Mouse (Mus musculus): ENCODE results near the gene Nbas. TPM values are rescaled to one million over a fixed set of nuclear protein-coding genes. Genes with fewer than 3 reads are reported as not detected.

Gene Nbas
- polyA plus RNA-seq, 1 experiment from 2014 or later = 12.9 TPM

DNA sequence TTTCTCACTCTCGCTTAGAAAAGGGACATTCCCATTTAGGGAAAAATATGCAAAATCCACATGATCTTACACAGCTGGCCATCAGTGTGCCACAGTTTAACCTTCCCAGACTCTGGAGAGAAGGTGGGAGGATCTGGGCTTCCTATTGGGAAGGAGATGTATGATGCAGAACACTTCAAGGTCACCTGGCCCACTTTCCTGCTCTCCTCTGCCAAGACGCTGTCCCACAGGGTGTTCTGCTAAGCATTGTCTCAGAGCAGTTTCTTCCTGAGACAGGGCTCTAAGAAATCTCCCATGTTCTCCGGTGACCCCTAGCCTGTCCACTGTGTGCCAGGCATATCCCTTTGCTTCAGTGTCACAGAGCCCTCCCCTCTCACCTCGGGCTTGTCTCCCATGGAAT is 318.7 kb downstream of the Nbas start:
- Histone ChIP-seq H3K9ac (no peak overlapping the region), H3K36me3 (0 out of 2 replicates have a peak, but pooled peaks cover 6% of the 10 kb centered on the region), H3K4me3 (replicated peaks) (no peak overlapping the region), H3K9me3 (replicated peaks) (no peaks in the 10 kb centered on the region), H3K27ac (replicated peaks) (no peak overlapping the region), H3K4me1 (no peaks in the 10 kb centered on the region), H3K4me2 (replicated peaks) (no peak overlapping the region), H3K27me3 (no peaks in the 10 kb centered on the region)
- WGBS = 83% methylated on average over 4 of the region's 4 CpGs
- ATAC-seq (ENCODE audit: insufficient number of reproducible peaks, low FRiP score, low TSS enrichment, low read depth) = no peak

GRCm38 (mm10) chr12:13589021-13589420 is 320.1 kb downstream of the Nbas start:
- no peak for ATAC-seq (ENCODE audit: insufficient number of reproducible peaks, low FRiP score, low TSS enrichment, low read depth)
- no peak overlapping the region for H3K9ac ChIP-seq
- no peaks in the 10 kb centered on the region for H3K9me3 ChIP-seq (replicated peaks)
- H3K4me2 ChIP-seq (replicated peaks) = no peak overlapping the region
- 0 out of 2 replicates have a peak, but pooled peaks cover 2% of the 10 kb centered on the region for H3K36me3 ChIP-seq
- 90% methylated on average over 5 of the region's 5 CpGs for WGBS
- H3K4me3 ChIP-seq (replicated peaks) = no peak overlapping the region
- H3K4me1 ChIP-seq = no peaks in the 10 kb centered on the region
- H3K27me3 ChIP-seq = no peaks in the 10 kb centered on the region
- no peak overlapping the region for H3K27ac ChIP-seq (replicated peaks)

GRCm38 (mm10) chr12:13594746-13595469 is 326.0 kb downstream of the Nbas start:
- Histone ChIP-seq H3K27me3 (no peaks in the 10 kb centered on the region), H3K36me3 (no peaks in the 10 kb centered on the region), H3K9me3 (replicated peaks) (no peaks in the 10 kb centered on the region), H3K4me2 (replicated peaks) (no peak overlapping the region), H3K27ac (replicated peaks) (no peak overlapping the region), H3K4me1 (no peaks in the 10 kb centered on the region), H3K4me3 (replicated peaks) (no peak overlapping the region), H3K9ac (no peak overlapping the region)
- no peak for ATAC-seq (ENCODE audit: insufficient number of reproducible peaks, low FRiP score, low TSS enrichment, low read depth)
- WGBS = 68% methylated on average over 9 of the region's 9 CpGs

DNA sequence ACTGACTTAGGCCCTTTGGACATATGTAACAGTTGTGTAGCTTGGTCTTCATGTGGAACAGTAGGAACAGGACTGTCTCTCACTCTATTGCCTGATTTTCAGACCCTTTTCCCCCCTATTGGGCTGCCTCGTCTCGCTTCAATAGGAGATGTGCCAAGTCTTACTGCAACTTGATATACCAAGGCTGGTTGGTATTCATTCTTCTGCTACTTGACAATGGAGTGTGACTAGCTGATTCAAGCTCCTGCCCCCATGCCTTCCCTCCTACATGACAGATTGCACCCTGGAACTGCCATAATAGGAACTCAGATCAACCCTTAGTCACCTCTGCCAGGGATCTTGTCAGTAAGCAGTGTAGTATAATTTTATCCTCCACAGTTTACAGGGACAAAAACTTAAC is 328.1 kb downstream of the Nbas start:
- Histone ChIP-seq H3K27me3 (no peaks in the 10 kb centered on the region), H3K9me3 (replicated peaks) (no peaks in the 10 kb centered on the region), H3K4me1 (no peaks in the 10 kb centered on the region), H3K27ac (replicated peaks) (no peak overlapping the region), H3K36me3 (no peaks in the 10 kb centered on the region), H3K4me2 (replicated peaks) (no peak overlapping the region), H3K4me3 (replicated peaks) (no peak overlapping the region), H3K9ac (no peak overlapping the region)
- no peak for ATAC-seq (ENCODE audit: insufficient number of reproducible peaks, low FRiP score, low TSS enrichment, low read depth)
- 67% methylated on average over 2 of the region's 2 CpGs for WGBS

- Histone ChIP-seq H3K27ac (replicated peaks) (no peak overlapping the region), H3K27me3 (no peaks in the 10 kb centered on the region), H3K4me3 (replicated peaks) (no peak overlapping the region), H3K4me1 (no peaks in the 10 kb centered on the region), H3K9me3 (replicated peaks) (no peaks in the 10 kb centered on the region), H3K9ac (no peak overlapping the region), H3K36me3 (no peaks in the 10 kb centered on the region), H3K4me2 (replicated peaks) (no peak overlapping the region)
- WGBS = 55% methylated on average over 4 of the region's 4 CpGs
- no peak for ATAC-seq (ENCODE audit: insufficient number of reproducible peaks, low FRiP score, low TSS enrichment, low read depth)
Measured at GRCm38 (mm10) chr12:13598545-13598944, 329.6 kb downstream of the Nbas start.

GRCm38 (mm10) chr12:13602414-13602813 is 333.5 kb downstream of the Nbas start:
- no peaks in the 10 kb centered on the region for H3K27me3 ChIP-seq
- no peak overlapping the region for H3K4me2 ChIP-seq (replicated peaks)
- no peak overlapping the region for H3K4me3 ChIP-seq (replicated peaks)
- ATAC-seq (ENCODE audit: insufficient number of reproducible peaks, low FRiP score, low TSS enrichment, low read depth) = no peak
- no peaks in the 10 kb centered on the region for H3K9me3 ChIP-seq (replicated peaks)
- H3K4me1 ChIP-seq = no peaks in the 10 kb centered on the region
- no peak overlapping the region for H3K27ac ChIP-seq (replicated peaks)
- no peak overlapping the region for H3K9ac ChIP-seq
- H3K36me3 ChIP-seq = no peaks in the 10 kb centered on the region

GRCm38 (mm10) chr12:13607021-13607420 is 338.1 kb downstream of the Nbas start:
- H3K4me3 ChIP-seq (replicated peaks) = no peak overlapping the region
- no peaks in the 10 kb centered on the region for H3K27me3 ChIP-seq
- no peaks in the 10 kb centered on the region for H3K36me3 ChIP-seq
- H3K4me2 ChIP-seq (replicated peaks) = no peak overlapping the region
- no peak for ATAC-seq (ENCODE audit: insufficient number of reproducible peaks, low FRiP score, low TSS enrichment, low read depth)
- no peak overlapping the region for H3K27ac ChIP-seq (replicated peaks)
- H3K4me1 ChIP-seq = no peaks in the 10 kb centered on the region
- H3K9ac ChIP-seq = no peak overlapping the region
- no peaks in the 10 kb centered on the region for H3K9me3 ChIP-seq (replicated peaks)
- WGBS = 87% methylated on average over 2 of the region's 2 CpGs

GRCm38 (mm10) chr12:13609027-13609426 is 340.1 kb downstream of the Nbas start:
- no peak overlapping the region for H3K4me3 ChIP-seq (replicated peaks)
- no peaks in the 10 kb centered on the region for H3K36me3 ChIP-seq
- no peak overlapping the region for H3K9ac ChIP-seq
- WGBS = 55% methylated on average over 11 of the region's 11 CpGs
- no peaks in the 10 kb centered on the region for H3K9me3 ChIP-seq (replicated peaks)
- no peaks in the 10 kb centered on the region for H3K27me3 ChIP-seq
- no peak; the same call in 1 of the 2 replicates for ATAC-seq (ENCODE audit: insufficient number of reproducible peaks, low FRiP score, low TSS enrichment, low read depth)
- no peak overlapping the region for H3K27ac ChIP-seq (replicated peaks)
- H3K4me1 ChIP-seq = no peaks in the 10 kb centered on the region
- H3K4me2 ChIP-seq (replicated peaks) = no peak overlapping the region

- Histone ChIP-seq H3K27me3 (no peaks in the 10 kb centered on the region), H3K4me2 (replicated peaks) (no peak overlapping the region), H3K36me3 (no peaks in the 10 kb centered on the region), H3K4me1 (no peaks in the 10 kb centered on the region), H3K9ac (no peak overlapping the region), H3K4me3 (replicated peaks) (no peak overlapping the region), H3K9me3 (replicated peaks) (no peaks in the 10 kb centered on the region), H3K27ac (replicated peaks) (no peak overlapping the region)
- ATAC-seq (ENCODE audit: insufficient number of reproducible peaks, low FRiP score, low TSS enrichment, low read depth) = no peak
- 26% methylated on average over 2 of the region's 2 CpGs for WGBS
Measured at GRCm38 (mm10) chr12:13613041-13613440, 344.1 kb downstream of the Nbas start.

DNA sequence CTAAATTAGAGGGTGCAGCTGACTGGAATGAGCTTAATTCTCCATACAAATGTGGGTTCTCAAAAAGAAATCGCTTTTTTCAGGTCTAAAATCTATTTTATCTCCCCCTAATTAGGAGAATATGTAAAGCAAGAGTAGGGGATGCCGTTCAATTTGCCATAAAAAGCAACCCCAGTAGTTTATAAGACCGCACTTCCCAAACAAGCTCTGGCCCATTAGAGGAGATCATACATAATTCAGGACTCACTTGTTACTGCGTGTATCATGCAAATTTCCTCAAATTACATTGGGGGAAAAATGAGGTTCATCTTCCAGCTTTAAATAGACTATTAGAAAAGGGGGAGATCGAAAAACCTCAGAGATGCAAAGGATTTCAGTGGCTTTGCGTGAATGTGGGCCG is 346.7 kb downstream of the Nbas start:
- Histone ChIP-seq H3K9me3 (replicated peaks) (no peaks in the 10 kb centered on the region), H3K27ac (replicated peaks) (no peak overlapping the region), H3K27me3 (no peaks in the 10 kb centered on the region), H3K4me2 (replicated peaks) (no peak overlapping the region), H3K9ac (no peak overlapping the region), H3K4me1 (no peaks in the 10 kb centered on the region), H3K4me3 (replicated peaks) (no peak overlapping the region), H3K36me3 (no peaks in the 10 kb centered on the region)
- 73% methylated on average over 7 of the region's 7 CpGs for WGBS
- ATAC-seq (ENCODE audit: insufficient number of reproducible peaks, low FRiP score, low TSS enrichment, low read depth) = no peak

DNA sequence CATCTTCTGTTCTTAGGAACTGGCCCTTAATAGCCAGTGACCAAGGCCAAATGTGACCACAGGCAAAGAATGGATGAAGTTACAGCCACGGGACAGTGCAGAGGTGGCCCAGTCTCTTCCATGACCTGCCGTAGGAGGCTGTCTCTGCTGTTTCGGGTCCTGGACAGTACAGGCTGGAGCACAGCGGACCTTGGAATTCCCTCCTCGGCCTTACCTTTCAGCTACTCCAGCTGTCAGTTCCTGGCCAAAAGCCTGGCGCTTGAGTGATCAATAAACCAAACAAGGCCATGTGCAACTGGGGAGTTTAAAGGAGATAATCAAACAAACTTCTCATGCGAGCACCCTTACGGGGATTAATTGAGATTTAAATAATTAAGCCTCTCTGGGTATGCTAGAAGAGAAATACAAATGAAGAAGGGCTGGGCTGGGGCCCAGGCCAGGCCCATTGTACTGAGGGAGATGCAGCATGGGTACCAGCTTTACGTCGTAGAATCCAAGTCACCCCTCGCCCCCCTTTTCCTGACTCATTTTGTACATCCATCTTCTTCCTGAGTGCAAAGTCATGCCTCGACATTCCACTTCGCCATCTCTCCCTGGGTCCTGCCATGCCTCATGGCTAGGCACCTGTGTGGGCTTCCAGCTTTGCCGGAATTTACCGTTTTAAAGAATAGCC is 353.4 kb downstream of the Nbas start:
- no peaks in the 10 kb centered on the region for H3K4me1 ChIP-seq
- no peak overlapping the region for H3K4me2 ChIP-seq (replicated peaks)
- H3K27ac ChIP-seq (replicated peaks) = no peak overlapping the region
- 87% methylated on average over 15 of the region's 15 CpGs for WGBS
- no peaks in the 10 kb centered on the region for H3K9me3 ChIP-seq (replicated peaks)
- no peak overlapping the region for H3K9ac ChIP-seq
- no peaks in the 10 kb centered on the region for H3K27me3 ChIP-seq
- H3K4me3 ChIP-seq (replicated peaks) = no peak overlapping the region
- no peaks in the 10 kb centered on the region for H3K36me3 ChIP-seq
- ATAC-seq (ENCODE audit: insufficient number of reproducible peaks, low FRiP score, low TSS enrichment, low read depth) = no peak
